Mouse (Mus musculus): Measurements from ENCODE around the gene Gm16513. TPM values are rescaled to one million over a fixed set of nuclear protein-coding genes. Genes with fewer than 3 reads are reported as not detected.
"Not testable (repeated sequence)": the region's sequence is repeated elsewhere in the genome, so short reads cannot be mapped to it uniquely, and the experiment has no call there.

Gm16513 gene
- not detected in 2 replicates for polyA plus RNA-seq (2014; fragmentation: Nextera tagmentation; extraction: Ambion mirVana)

DNA sequence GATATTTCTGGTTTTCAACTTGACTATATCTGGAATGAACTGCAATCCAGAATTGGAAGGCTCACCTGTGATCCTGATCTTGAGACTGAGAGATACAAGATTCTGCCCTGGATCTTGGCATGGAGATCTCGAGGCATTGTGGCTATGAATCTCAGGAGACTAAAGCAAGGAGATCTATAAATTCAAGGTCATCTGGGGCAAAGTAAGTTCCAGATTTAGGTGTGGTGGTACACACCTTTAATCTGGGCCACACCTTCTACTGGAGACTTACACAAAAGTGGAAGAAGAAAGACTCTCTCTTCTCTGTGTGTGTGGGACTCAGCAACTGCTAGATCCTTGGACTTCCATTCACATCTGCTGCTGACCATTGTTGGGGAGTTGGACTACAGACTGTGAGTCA, at the start of gene Gm16513:
Gene Gm16513 (plus strand): TSS at position 301 of the 400 bp plus-strand sequence.
- DNase-seq (ENCODE audit: low spot score); H3K4me3 ChIP-seq (ENCODE audit: low read depth, low read length); ATAC-seq (ENCODE audit: insufficient read depth, low FRiP score, low TSS enrichment); H3K27me3 ChIP-seq (ENCODE audit: control insufficient read depth, insufficient read depth, low read length); H3K9ac ChIP-seq (ENCODE audit: low read length); H3K27ac ChIP-seq (ENCODE audit: low read depth, low read length); H3K9me3 ChIP-seq (ENCODE audit: control insufficient read depth, low read length); H3K36me3 ChIP-seq (ENCODE audit: control insufficient read depth, insufficient read depth, low read length); H3K4me1 ChIP-seq (ENCODE audit: control insufficient read depth, insufficient read depth, low read length); H3K4me2 ChIP-seq (ENCODE audit: low read depth): not testable (repeated sequence)
- no CpG with 5 or more reads among the region's 1 CpGs for WGBS

Other genes starting within 250 kb of the Gm16513 start
- not detected in 2 replicates for gene Gm6367, start 194.0 kb upstream of the Gm16513 start, polyA plus RNA-seq (2014; fragmentation: Nextera tagmentation; extraction: Ambion mirVana)
- not detected in 2 replicates for gene Gm7942, start 75.7 kb upstream of the Gm16513 start, polyA plus RNA-seq (2014; fragmentation: Nextera tagmentation; extraction: Ambion mirVana)
- gene Gm10424, start 90.1 kb downstream of the Gm16513 start, polyA plus RNA-seq (2014; fragmentation: Nextera tagmentation; extraction: Ambion mirVana): not detected in 2 replicates
- not detected in 2 replicates for gene Gm3259, start 123.3 kb downstream of the Gm16513 start, polyA plus RNA-seq (2014; fragmentation: Nextera tagmentation; extraction: Ambion mirVana)